Mouse (Mus musculus) heart, embryonic 13.5 days (tissue): ENCODE measurements around the gene Gm5868. TPM values are rescaled to one million over a fixed set of nuclear protein-coding genes. Genes with fewer than 3 reads are reported as not detected.
"Not testable (repeated sequence)": the region's sequence is repeated elsewhere in the genome, so short reads cannot be mapped to it uniquely, and the experiment has no call there.

Experiments used
- ATAC-seq: fragments of 200-750 bp; cut with Nextera tagmentation; 2 replicates; pipeline ENCODE4 v1.8.0; 2017; ENCODE audit warnings: moderate TSS enrichment; ENCODE audit not compliant: insufficient number of reproducible peaks, low FRiP score, low TSS enrichment; ENCODE audit errors: extremely low read depth
- H3K27ac ChIP-seq: fragments of 300-500 bp; sonication (generic); replicated peaks from 2 replicates; pipeline ENCODE4 v1.5.1; 2015; ENCODE audit warnings: moderate library complexity, mild to moderate bottlenecking, inconsistent platforms
- H3K27me3 ChIP-seq: fragments of 300-500 bp; sonication (generic); replicated peaks from 2 replicates; pipeline ENCODE4 v1.6.1; 2015; ENCODE audit warnings: mild to moderate bottlenecking, inconsistent platforms
- H3K36me3 ChIP-seq: fragments of 300-500 bp; sonication (generic); 2 replicates; pipeline ENCODE4 v1.6.1; 2015; ENCODE audit warnings: mild to moderate bottlenecking, inconsistent platforms
- H3K4me1 ChIP-seq: fragments of 300-500 bp; sonication (generic); 2 replicates; pipeline ENCODE4 v1.6.1; 2015; ENCODE audit warnings: inconsistent platforms
- H3K4me2 ChIP-seq: fragments of 300-500 bp; sonication (generic); 2 replicates; pipeline ENCODE4 v1.6.1; 2015; ENCODE audit warnings: inconsistent platforms, mild to moderate bottlenecking, moderate library complexity
- H3K4me3 ChIP-seq: fragments of 300-500 bp; sonication (generic); 2 replicates; pipeline ENCODE4 v1.5.1; 2015; ENCODE audit warnings: moderate library complexity, mild to moderate bottlenecking, inconsistent platforms
- H3K9ac ChIP-seq: fragments of 300-500 bp; sonication (generic); 2 replicates; pipeline ENCODE4 v1.6.1; 2015; ENCODE audit warnings: inconsistent platforms, mild to moderate bottlenecking, moderate library complexity
- H3K9me3 ChIP-seq: fragments of 300-500 bp; sonication (generic); 2 replicates; pipeline ENCODE4 v1.6.1; 2016; ENCODE audit warnings: inconsistent platforms
- WGBS: fragments of 180-500 bp; shearing (Covaris S2); methylation state at CpG from one replicate; pipeline ENCODE4 v1.1.7; 2015; ENCODE audit warnings: mixed read lengths; 5-methylcytosine and 5-hydroxymethylcytosine counted together
- polyA plus RNA-seq: library from polyadenylated mRNA; unstranded; fragments of >200 nt; fragmentation: Nextera tagmentation; extraction: Ambion mirVana; gene quantifications from 2 replicates; pipeline ENCODE4 v1.2.1, GENCODE M21; 2015

The Gm5868 gene
- polyA plus RNA-seq, result 0.23 TPM in 1 of 2 replicates, not detected in the other

- Histone ChIP-seq H3K4me2 (peak within 1 kb of the TSS; percentile 77), H3K4me1 (peaks cover 7% of the 10 kb centered on the region), H3K36me3 (no peaks in the 10 kb centered on the region), H3K9me3 (no peaks in the 10 kb centered on the region), H3K9ac (peak within 1 kb of the TSS; percentile 66), H3K4me3 (peak within 1 kb of the TSS; percentile 53), H3K27ac (no peak within 1 kb of the TSS), H3K27me3 (peaks cover 38% of the 10 kb centered on the region)
- WGBS, result 3% methylated on average over 38 of the region's 38 CpGs
- ATAC-seq, result no peak
These were observed at the start of gene Gm5868 for GRCm38 (mm10) chr5:72587192-72587681. Gene Gm5868 (minus strand): TSS chr5:72587551.

- 82% methylated on average over 3 of the region's 3 CpGs for WGBS
- H3K9me3 ChIP-seq, result no peaks in the 10 kb centered on the region
- H3K4me1 ChIP-seq, result no peaks in the 10 kb centered on the region
- H3K9ac ChIP-seq, result no peak overlapping the region
- no peak overlapping the region for H3K4me2 ChIP-seq
- no peak for ATAC-seq
- H3K27me3 ChIP-seq, result no peaks in the 10 kb centered on the region
- no peak overlapping the region for H3K27ac ChIP-seq
- H3K36me3 ChIP-seq, result no peaks in the 10 kb centered on the region
- no peak overlapping the region for H3K4me3 ChIP-seq
These were observed 49.2 kb upstream of the Gm5868 start for GRCm38 (mm10) chr5:72636576-72636975.

- Histone ChIP-seq H3K4me2 (no peak overlapping the region), H3K4me3 (no peak overlapping the region), H3K27ac (no peak overlapping the region), H3K27me3 (no peaks in the 10 kb centered on the region), H3K36me3 (no peaks in the 10 kb centered on the region), H3K4me1 (no peaks in the 10 kb centered on the region), H3K9ac (no peak overlapping the region), H3K9me3 (no peaks in the 10 kb centered on the region)
- 42% methylated on average over 3 of the region's 3 CpGs for WGBS
- ATAC-seq, result no peak
These were observed 48.8 kb upstream of the Gm5868 start for GRCm38 (mm10) chr5:72636122-72636521.

GRCm38 (mm10) chr5:72634791-72635271 lies 47.5 kb upstream of the Gm5868 start:
- 64% methylated on average over 9 of the region's 9 CpGs for WGBS
- Histone ChIP-seq H3K36me3 (no peaks in the 10 kb centered on the region), H3K27ac (no peak overlapping the region), H3K9me3 (no peaks in the 10 kb centered on the region), H3K4me2 (no peak overlapping the region), H3K4me1 (no peaks in the 10 kb centered on the region), H3K4me3 (no peak overlapping the region), H3K9ac (no peak overlapping the region), H3K27me3 (no peaks in the 10 kb centered on the region)
- ATAC-seq, result no peak

GRCm38 (mm10) chr5:72630026-72630425 lies 42.7 kb upstream of the Gm5868 start:
- H3K9me3 ChIP-seq, result no peaks in the 10 kb centered on the region
- H3K9ac ChIP-seq, result no peak overlapping the region
- no peak overlapping the region for H3K4me3 ChIP-seq
- no peaks in the 10 kb centered on the region for H3K27me3 ChIP-seq
- no peak for ATAC-seq
- 68% methylated on average over 6 of the region's 6 CpGs for WGBS
- no peaks in the 10 kb centered on the region for H3K36me3 ChIP-seq
- no peak overlapping the region for H3K27ac ChIP-seq
- no peak overlapping the region for H3K4me2 ChIP-seq
- no peaks in the 10 kb centered on the region for H3K4me1 ChIP-seq

- no peaks in the 10 kb centered on the region for H3K27me3 ChIP-seq
- ATAC-seq, result no peak
- H3K4me3 ChIP-seq, result no peak overlapping the region
- H3K27ac ChIP-seq, result no peak overlapping the region
- WGBS, result 68% methylated on average over 1 of the region's 1 CpGs
- H3K9ac ChIP-seq, result no peak overlapping the region
- no peaks in the 10 kb centered on the region for H3K4me1 ChIP-seq
- no peak overlapping the region for H3K4me2 ChIP-seq
- no peaks in the 10 kb centered on the region for H3K36me3 ChIP-seq
- no peaks in the 10 kb centered on the region for H3K9me3 ChIP-seq
These were observed 33.7 kb upstream of the Gm5868 start for GRCm38 (mm10) chr5:72621022-72621421.

GRCm38 (mm10) chr5:72617413-72617812 lies 30.1 kb upstream of the Gm5868 start:
- H3K4me1 ChIP-seq, result no peaks in the 10 kb centered on the region

GRCm38 (mm10) chr5:72603138-72603537 lies 15.8 kb upstream of the Gm5868 start:
- Histone ChIP-seq H3K27me3 (no peaks in the 10 kb centered on the region; the same call in 1 of the 2 replicates), H3K4me2 (no peak overlapping the region), H3K9me3 (no peaks in the 10 kb centered on the region), H3K27ac (no peak overlapping the region), H3K36me3 (no peaks in the 10 kb centered on the region), H3K9ac (no peak overlapping the region), H3K4me1 (peaks cover 6% of the 10 kb centered on the region; the same call in 1 of the 2 replicates), H3K4me3 (no peak overlapping the region)
- 83% methylated on average over 4 of the region's 4 CpGs for WGBS
- no peak for ATAC-seq

More at GRCm38 (mm10) chr5:72617413-72617812, 30.1 kb upstream of the Gm5868 start:
- Histone ChIP-seq H3K9me3 (no peaks in the 10 kb centered on the region), H3K27me3 (no peaks in the 10 kb centered on the region), H3K27ac (no peak overlapping the region), H3K4me2 (no peak overlapping the region), H3K4me3 (no peak overlapping the region), H3K9ac (no peak overlapping the region), H3K36me3 (no peaks in the 10 kb centered on the region)
- WGBS, result 71% methylated on average over 4 of the region's 4 CpGs
- ATAC-seq, result no peak

- Histone ChIP-seq H3K27me3 (no peaks in the 10 kb centered on the region; the same call in 1 of the 2 replicates), H3K9ac (no peak overlapping the region), H3K27ac (no peak overlapping the region), H3K4me1 (no peaks in the 10 kb centered on the region), H3K4me2 (no peak overlapping the region), H3K36me3 (no peaks in the 10 kb centered on the region), H3K9me3 (no peaks in the 10 kb centered on the region), H3K4me3 (no peak overlapping the region)
- ATAC-seq, result no peak
- 14% methylated on average over 5 of the region's 5 CpGs for WGBS
These were observed 13.7 kb upstream of the Gm5868 start for GRCm38 (mm10) chr5:72601006-72601405.

GRCm38 (mm10) chr5:72586667-72587191 lies 622 bp downstream of the Gm5868 start:
- H3K4me1 ChIP-seq, H3K36me3 ChIP-seq, H3K9me3 ChIP-seq, ATAC-seq, H3K27ac ChIP-seq: not testable (repeated sequence)
- H3K27me3 ChIP-seq, result peaks cover 41% of the 10 kb centered on the region
- H3K4me3 ChIP-seq, result peak overlapping the region; percentile 53
- peak overlapping the region; percentile 66; the same call in 1 of the 2 replicates for H3K9ac ChIP-seq
- WGBS, result 36% methylated on average over 25 of the region's 25 CpGs
- peak overlapping the region; percentile 77 for H3K4me2 ChIP-seq

GRCm38 (mm10) chr5:72586122-72586521 lies 1.2 kb downstream of the Gm5868 start:
- H3K9me3 ChIP-seq, H3K9ac ChIP-seq, H3K36me3 ChIP-seq, H3K4me2 ChIP-seq, H3K4me1 ChIP-seq, H3K27ac ChIP-seq, H3K4me3 ChIP-seq, ATAC-seq: not testable (repeated sequence)
- WGBS, result 36% methylated on average over 7 of the region's 7 CpGs
- peaks cover 47% of the 10 kb centered on the region for H3K27me3 ChIP-seq

GRCm38 (mm10) chr5:72580970-72581332 lies 6.4 kb downstream of the Gm5868 start, which contains the start of gene Zar1:
Gene Zar1 (minus strand): TSS chr5:72581254.
- peak within 1 kb of the TSS; percentile 78 for H3K9ac ChIP-seq

More at GRCm38 (mm10) chr5:72580970-72581332, 6.4 kb downstream of the Gm5868 start, which contains the start of gene Zar1:
- Histone ChIP-seq H3K4me3 (peak within 1 kb of the TSS; percentile 57), H3K27me3 (peaks cover 53% of the 10 kb centered on the region), H3K4me2 (peak within 1 kb of the TSS; percentile 89)
- H3K27ac ChIP-seq, H3K9me3 ChIP-seq, H3K4me1 ChIP-seq, H3K36me3 ChIP-seq, ATAC-seq: not testable (repeated sequence)
- 7% methylated on average over 18 of the region's 21 CpGs for WGBS
